14 mouse cellular contexts compared by ENCODE assay signal in genomic region chr2:103935691-103936435, GRCm38 (mm10).
DNase-seq lines count a peak whose midpoint lies in the region.
"Had no signal": no experiment of that assay in that cellular context is flagged by ENCODE, and none has a peak within 500 bp of the region (broad histone marks: within the 10 kb centered on the region; RNA-seq: fewer than 3 reads in every experiment).

No protein-coding gene starts in this region.

- DNase-seq in kidney, adult 18-20 months, result peak; percentile 6
- DNase-seq in kidney, postnatal 10 days, result no peak
- DNase-seq in spleen, postnatal 36 days (ENCODE audit: low spot score in 2 of 2), result peak; percentile 42
- DNase-seq in spleen, adult 12 weeks (ENCODE audit: low spot score), result no peak
- peak; percentile 19 for DNase-seq in kidney, postnatal 14 days
- DNase-seq in cerebellum, postnatal 4 days (ENCODE audit: low spot score in 2 of 2), result no peak
- no peak for DNase-seq in urinary bladder, postnatal 36 days (ENCODE audit: low spot score in 2 of 2)
- DNase-seq: cerebellum, adult 2 months; gastrocnemius, postnatal 10 days; heart, adult 11 months; layer of hippocampus, adult 9-11 months; lung, postnatal 14 days; midbrain, embryonic 14.5 days; thymus, postnatal 36 days had no signal

Comparison
In these comparisons a context has a peak if more than half of its experiments do, and no peak if none do; other contexts are left out.
1. DNase-seq: peak in kidney, adult 18-20 months (single experiment), spleen, postnatal 36 days (2 of 2) and kidney, postnatal 14 days (single experiment); none in kidney, postnatal 10 days (single experiment), spleen, adult 12 weeks (single experiment), cerebellum, postnatal 4 days (0 of 2) and urinary bladder, postnatal 36 days (0 of 2).